Mouse (Mus musculus) neural tube, embryonic 12.5 days (tissue): ENCODE data around the gene Pcolce2. TPM values are rescaled to one million over a fixed set of nuclear protein-coding genes. Genes with fewer than 3 reads are reported as not detected.

Experiments
- ATAC-seq: fragments of 200-750 bp; cut with Nextera tagmentation; 2 replicates; pipeline ENCODE4 v1.8.0; 2017; ENCODE audit warnings: low read depth, mild to moderate bottlenecking, moderate TSS enrichment, moderate library complexity; ENCODE audit not compliant: low FRiP score
- H3K27ac ChIP-seq: fragments of 300-500 bp; sonication (generic); 2 replicates; pipeline ENCODE4 v1.5.1; 2016
- H3K27me3 ChIP-seq: fragments of 300-500 bp; sonication (generic); replicated peaks from 2 replicates; pipeline ENCODE4 v1.6.1; 2016; ENCODE audit warnings: mild to moderate bottlenecking
- H3K36me3 ChIP-seq: fragments of 300-500 bp; sonication (generic); 2 replicates; pipeline ENCODE4 v1.6.1; 2016; ENCODE audit warnings: mild to moderate bottlenecking
- H3K4me1 ChIP-seq: fragments of 300-500 bp; sonication (generic); 2 replicates; pipeline ENCODE4 v1.6.1; 2016
- H3K4me2 ChIP-seq: fragments of 300-500 bp; sonication (generic); replicated peaks from 2 replicates; pipeline ENCODE4 v1.6.1; 2016; ENCODE audit warnings: mild to moderate bottlenecking
- H3K4me3 ChIP-seq: fragments of 300-500 bp; sonication (generic); 2 replicates; pipeline ENCODE4 v1.5.1; 2016
- H3K9ac ChIP-seq: fragments of 300-500 bp; sonication (generic); 2 replicates; pipeline ENCODE4 v1.6.1; 2016; ENCODE audit warnings: mild to moderate bottlenecking
- H3K9me3 ChIP-seq: fragments of 300-500 bp; sonication (generic); 2 replicates; pipeline ENCODE4 v1.6.1; 2016; ENCODE audit warnings: mild to moderate bottlenecking
- WGBS: fragments of 180-500 bp; shearing (Covaris S2); methylation state at CpG from one replicate; pipeline ENCODE4 v1.1.7; 2016; 5-methylcytosine and 5-hydroxymethylcytosine counted together
- polyA plus RNA-seq: library from polyadenylated mRNA; unstranded; fragments of >200 nt; fragmentation: Nextera tagmentation; extraction: Ambion mirVana; gene quantifications from 2 replicates; pipeline ENCODE4 v1.2.1, GENCODE M21; 2016

The Pcolce2 gene
- polyA plus RNA-seq, 1 experiment from 2014 or later: 2.8 TPM

DNA sequence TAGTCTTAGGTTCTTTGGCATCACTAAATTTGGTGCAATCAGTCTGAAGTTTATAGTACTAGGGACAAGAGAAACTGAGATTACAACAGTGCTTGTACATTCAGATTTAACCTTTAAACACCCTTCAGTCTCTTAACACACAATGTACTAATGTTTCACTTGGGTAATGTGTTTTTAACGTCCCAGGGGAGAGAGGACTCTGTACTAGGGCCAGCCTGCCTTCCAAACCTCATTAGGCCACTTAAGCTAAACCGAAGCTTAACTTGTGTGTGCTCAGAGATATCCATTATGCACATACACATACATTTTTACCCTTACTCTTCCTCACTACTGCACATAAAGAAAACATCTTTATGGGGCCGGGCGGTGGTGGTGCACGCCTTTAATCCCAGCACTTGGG is 109.9 kb downstream of the Pcolce2 start:
- WGBS: 87% methylated on average over 5 of the region's 5 CpGs
- peaks cover 5% of the 10 kb centered on the region for H3K27me3 ChIP-seq

More for the DNA sequence above, 109.9 kb downstream of the Pcolce2 start:
- Histone ChIP-seq H3K9ac (no peak overlapping the region), H3K9me3 (no peaks in the 10 kb centered on the region), H3K4me2 (no peak overlapping the region), H3K4me3 (no peak overlapping the region), H3K36me3 (no peaks in the 10 kb centered on the region), H3K4me1 (peaks cover 9% of the 10 kb centered on the region; the same call in 1 of the 2 replicates), H3K27ac (no peak overlapping the region)
- no peak for ATAC-seq

Other genes with a start within 250 kb of the Pcolce2 start
- gene Chst2, start 230.9 kb upstream of the Pcolce2 start, polyA plus RNA-seq: 6.5 and 8.2 TPM in 2 replicates
- gene U2surp, start 125.6 kb upstream of the Pcolce2 start, polyA plus RNA-seq: 140 and 163 TPM in 2 replicates
- 2.0 TPM in 2 replicates for gene Paqr9, start 77.9 kb upstream of the Pcolce2 start, polyA plus RNA-seq
- gene Trpc1, start 112.8 kb downstream of the Pcolce2 start, polyA plus RNA-seq: 4.3 and 4.7 TPM in 2 replicates
- gene Pls1, start 207.7 kb downstream of the Pcolce2 start, polyA plus RNA-seq: 3.8 and 4.7 TPM in 2 replicates
- gene Atr, start 220.0 kb downstream of the Pcolce2 start, polyA plus RNA-seq: 16.8 and 19.0 TPM in 2 replicates